Mouse (Mus musculus): ENCODE results near the gene Prpf4b.

GRCm38 (mm10) chr13:34842851-34843250 is 32.3 kb upstream of the Prpf4b start:
- TF ChIP-seq CTCF (IDR thresholded peaks at IDR 0.05; ENCODE audit: low read depth) (no peak), EP300 (IDR thresholded peaks at IDR 0.05; ENCODE audit: low read depth) (no peak)

Data from liver, embryonic 14.5 days (tissue).